Mouse (Mus musculus): ENCODE measurements around the gene Srp54a. TPM values are rescaled to one million over a fixed set of nuclear protein-coding genes. Genes with fewer than 3 reads are reported as not detected.
"Not testable (repeated sequence)": the region's sequence is repeated elsewhere in the genome, so short reads cannot be mapped to it uniquely, and the experiment has no call there.

The Srp54a gene
- 153 and 172 TPM in 2 replicates for total RNA-seq (2017)

- ATAC-seq (replicated peaks; ENCODE audit: low read depth, poor library complexity, severe bottlenecking), result peak; percentile 92
Measured at GRCm38 (mm10) chr12:55079726-55080600, at the start of gene Srp54a, which contains the start of gene 2700097O09Rik. Gene Srp54a, plus strand, starts transcription at chr12:55080262. Gene 2700097O09Rik, minus strand, starts transcription at chr12:55080110.

GRCm38 (mm10) chr12:55041011-55041410, 39.1 kb upstream of the Srp54a start:
- no peak for ATAC-seq (replicated peaks; ENCODE audit: low read depth, poor library complexity, severe bottlenecking)

- ATAC-seq (replicated peaks; ENCODE audit: low read depth, poor library complexity, severe bottlenecking), result peak; percentile 53
Measured at GRCm38 (mm10) chr12:55049731-55050353, 30.2 kb upstream of the Srp54a start.

- peak; percentile 51 for ATAC-seq (replicated peaks; ENCODE audit: low read depth, poor library complexity, severe bottlenecking)
Measured at GRCm38 (mm10) chr12:55051210-55052173, 28.6 kb upstream of the Srp54a start.

GRCm38 (mm10) chr12:55053267-55053666, 26.8 kb upstream of the Srp54a start:
- no peak for ATAC-seq (replicated peaks; ENCODE audit: low read depth, poor library complexity, severe bottlenecking)

GRCm38 (mm10) chr12:55054551-55055241, 25.4 kb upstream of the Srp54a start:
- no peak for ATAC-seq (replicated peaks; ENCODE audit: low read depth, poor library complexity, severe bottlenecking)

GRCm38 (mm10) chr12:55056703-55057102, 23.4 kb upstream of the Srp54a start:
- ATAC-seq (replicated peaks; ENCODE audit: low read depth, poor library complexity, severe bottlenecking), result no peak

GRCm38 (mm10) chr12:55058865-55059615, 21.0 kb upstream of the Srp54a start:
- ATAC-seq (replicated peaks; ENCODE audit: low read depth, poor library complexity, severe bottlenecking), result no peak

GRCm38 (mm10) chr12:55059812-55060211, 20.2 kb upstream of the Srp54a start:
- no peak for ATAC-seq (replicated peaks; ENCODE audit: low read depth, poor library complexity, severe bottlenecking)

- peak; percentile 82 for ATAC-seq (replicated peaks; ENCODE audit: low read depth, poor library complexity, severe bottlenecking)
Measured at GRCm38 (mm10) chr12:55060212-55060898, 19.7 kb upstream of the Srp54a start.

GRCm38 (mm10) chr12:55061006-55061405, 19.1 kb upstream of the Srp54a start:
- no peak for ATAC-seq (replicated peaks; ENCODE audit: low read depth, poor library complexity, severe bottlenecking)

- ATAC-seq (replicated peaks; ENCODE audit: low read depth, poor library complexity, severe bottlenecking), result no peak
Measured at GRCm38 (mm10) chr12:55062141-55062540, 17.9 kb upstream of the Srp54a start.

GRCm38 (mm10) chr12:55072495-55072894, 7.6 kb upstream of the Srp54a start:
- ATAC-seq (replicated peaks; ENCODE audit: low read depth, poor library complexity, severe bottlenecking), result no peak

GRCm38 (mm10) chr12:55073686-55074085, 6.4 kb upstream of the Srp54a start:
- no peak for ATAC-seq (replicated peaks; ENCODE audit: low read depth, poor library complexity, severe bottlenecking)

- no peak for ATAC-seq (replicated peaks; ENCODE audit: low read depth, poor library complexity, severe bottlenecking)
Measured at GRCm38 (mm10) chr12:55075296-55075695, 4.8 kb upstream of the Srp54a start.

GRCm38 (mm10) chr12:55078706-55079105, 1.4 kb upstream of the Srp54a start:
- not testable (repeated sequence) for ATAC-seq (replicated peaks; ENCODE audit: low read depth, poor library complexity, severe bottlenecking)

- peak; percentile 57 for ATAC-seq (replicated peaks; ENCODE audit: low read depth, poor library complexity, severe bottlenecking)
Measured at GRCm38 (mm10) chr12:55080601-55080942, 510 bp downstream of the Srp54a start.

- not testable (repeated sequence) for ATAC-seq (replicated peaks; ENCODE audit: low read depth, poor library complexity, severe bottlenecking)
Measured at GRCm38 (mm10) chr12:55092127-55092526, 12.1 kb downstream of the Srp54a start.
